Mouse (Mus musculus) heart, adult 2 months (tissue): ENCODE results near the gene Mc1r.

ENCODE experiments used
- CTCF ChIP-seq: fragments of 200-600 bp; IDR thresholded peaks from 2 replicates; pipeline ENCODE4 v1.8.1; 2022; ENCODE audit warnings: antibody characterized with exemption, mild to moderate bottlenecking, moderate library complexity
- EP300 ChIP-seq: fragments of 200-500 bp; IDR thresholded peaks from 2 replicates; pipeline ENCODE4 v1.6.1; 2011; ENCODE audit warnings: low read depth, low read length, control low read depth; ENCODE audit not compliant: insufficient read depth
- POLR2A ChIP-seq: fragments of 200-500 bp; IDR thresholded peaks from 2 replicates; pipeline ENCODE4 v1.6.1; 2011; ENCODE audit warnings: mild to moderate bottlenecking, low read depth, low read length, control low read depth; ENCODE audit not compliant: insufficient read depth

- TF ChIP-seq POLR2A (no peak), CTCF (no peak), EP300 (no peak)
Observed at GRCm38 (mm10) chr8:123376106-123376505, 30.8 kb upstream of the Mc1r start.
